Mouse (Mus musculus) stomach, embryonic 16.5 days (tissue): ENCODE data around the gene Clic6. TPM values are rescaled to one million over a fixed set of nuclear protein-coding genes. Genes with fewer than 3 reads are reported as not detected.
A peak's percentile ranks its signal among the peaks of the same experiment; 100 is the strongest.

ENCODE experiments used
- ATAC-seq: fragments of 200-750 bp; cut with Nextera tagmentation; 2 replicates; pipeline ENCODE4 v1.8.0; 2017; ENCODE audit warnings: moderate number of reproducible peaks, moderate TSS enrichment; ENCODE audit not compliant: insufficient read depth, low FRiP score
- H3K27ac ChIP-seq: fragments of 300-500 bp; sonication (generic); 2 replicates; pipeline ENCODE4 v1.5.1; 2014; ENCODE audit warnings: low read length
- H3K27me3 ChIP-seq: fragments of 300-500 bp; sonication (generic); 2 replicates; pipeline ENCODE4 v1.6.1; 2014; ENCODE audit warnings: low read length, control low read depth, mixed read lengths; ENCODE audit not compliant: control insufficient read depth, insufficient read depth
- H3K36me3 ChIP-seq: fragments of 300-500 bp; sonication (generic); 2 replicates; pipeline ENCODE4 v1.6.1; 2014; ENCODE audit warnings: low read length; ENCODE audit not compliant: control insufficient read depth, insufficient read depth
- H3K4me1 ChIP-seq: fragments of 300-500 bp; sonication (generic); 2 replicates; pipeline ENCODE4 v1.6.1; 2014; ENCODE audit warnings: low read length, control low read depth, mixed read lengths; ENCODE audit not compliant: control insufficient read depth, insufficient read depth
- H3K4me2 ChIP-seq: fragments of 300-500 bp; sonication (generic); 2 replicates; pipeline ENCODE4 v1.6.1; 2014; ENCODE audit warnings: low read depth, low read length, mixed read lengths
- H3K4me3 ChIP-seq: fragments of 300-500 bp; sonication (generic); replicated peaks from 2 replicates; pipeline ENCODE4 v1.5.1; 2014; ENCODE audit warnings: mild to moderate bottlenecking, low read length
- H3K9ac ChIP-seq: fragments of 300-500 bp; sonication (generic); 2 replicates; pipeline ENCODE4 v1.6.1; 2014; ENCODE audit warnings: low read length
- H3K9me3 ChIP-seq: fragments of 300-500 bp; sonication (generic); replicated peaks from 2 replicates; pipeline ENCODE4 v1.6.1; 2016; ENCODE audit warnings: low read length, control low read depth; ENCODE audit not compliant: control insufficient read depth
- WGBS: fragments of 180-500 bp; shearing (Covaris S2); extraction: QIAGEN DNeasy Blood & Tissue Kit; methylation state at CpG from one replicate; pipeline ENCODE4 v1.1.7; 2014; 5-methylcytosine and 5-hydroxymethylcytosine counted together
- polyA plus RNA-seq: library from polyadenylated mRNA; unstranded; fragments of >200 nt; fragmentation: Nextera tagmentation; extraction: Ambion mirVana; gene quantifications from 2 replicates; pipeline ENCODE4 v1.2.1, GENCODE M21; 2015

Gene Clic6
- polyA plus RNA-seq, 1 experiment from 2014 or later: 20.3 TPM

GRCm38 (mm10) chr16:92450331-92450730 lies 35.2 kb upstream of the Clic6 start:
- no peak for ATAC-seq
- WGBS: 88% methylated on average over 8 of the region's 8 CpGs

GRCm38 (mm10) chr16:92451516-92452072 lies 33.9 kb upstream of the Clic6 start:
- H3K27ac ChIP-seq: no peak overlapping the region
- WGBS: 89% methylated on average over 17 of the region's 17 CpGs
- H3K4me3 ChIP-seq: no peak overlapping the region
- H3K36me3 ChIP-seq: no peaks in the 10 kb centered on the region; the same call in 1 of the 2 replicates
- no peaks in the 10 kb centered on the region for H3K27me3 ChIP-seq
- H3K9ac ChIP-seq: no peak overlapping the region
- H3K4me2 ChIP-seq: no peak overlapping the region
- H3K9me3 ChIP-seq: no peaks in the 10 kb centered on the region
- no peaks in the 10 kb centered on the region for H3K4me1 ChIP-seq
- no peak for ATAC-seq

More at GRCm38 (mm10) chr16:92450331-92450730, 35.2 kb upstream of the Clic6 start:
- no peak overlapping the region for H3K4me2 ChIP-seq
- no peak overlapping the region for H3K27ac ChIP-seq
- no peaks in the 10 kb centered on the region for H3K4me1 ChIP-seq
- H3K36me3 ChIP-seq: no peaks in the 10 kb centered on the region; the same call in 1 of the 2 replicates
- H3K9me3 ChIP-seq: no peaks in the 10 kb centered on the region
- no peak overlapping the region for H3K4me3 ChIP-seq
- no peak overlapping the region for H3K9ac ChIP-seq
- H3K27me3 ChIP-seq: no peaks in the 10 kb centered on the region

- Histone ChIP-seq H3K27me3 (no peaks in the 10 kb centered on the region), H3K4me1 (no peaks in the 10 kb centered on the region), H3K27ac (no peak overlapping the region), H3K9ac (no peak overlapping the region), H3K36me3 (no peaks in the 10 kb centered on the region; the same call in 1 of the 2 replicates), H3K9me3 (no peaks in the 10 kb centered on the region), H3K4me3 (no peak overlapping the region), H3K4me2 (no peak overlapping the region)
- ATAC-seq: no peak
- 62% methylated on average over 8 of the region's 8 CpGs for WGBS
Observed at GRCm38 (mm10) chr16:92452609-92453008, 32.9 kb upstream of the Clic6 start.

GRCm38 (mm10) chr16:92454002-92454401 lies 31.5 kb upstream of the Clic6 start:
- WGBS: 89% methylated on average over 7 of the region's 7 CpGs
- ATAC-seq: no peak
- Histone ChIP-seq H3K9ac (no peak overlapping the region), H3K4me3 (no peak overlapping the region), H3K36me3 (no peaks in the 10 kb centered on the region; the same call in 1 of the 2 replicates), H3K4me2 (peak overlapping the region; percentile 1; the same call in 1 of the 2 replicates), H3K27me3 (no peaks in the 10 kb centered on the region), H3K27ac (no peak overlapping the region), H3K4me1 (no peaks in the 10 kb centered on the region), H3K9me3 (no peaks in the 10 kb centered on the region)

GRCm38 (mm10) chr16:92454495-92454894 lies 31.0 kb upstream of the Clic6 start:
- ATAC-seq: no peak
- H3K36me3 ChIP-seq: no peaks in the 10 kb centered on the region; the same call in 1 of the 2 replicates
- WGBS: 59% methylated on average over 18 of the region's 18 CpGs

GRCm38 (mm10) chr16:92455488-92455887 lies 30.0 kb upstream of the Clic6 start:
- no peaks in the 10 kb centered on the region for H3K27me3 ChIP-seq
- no peak overlapping the region for H3K4me3 ChIP-seq
- no peak overlapping the region for H3K9ac ChIP-seq
- no peaks in the 10 kb centered on the region; the same call in 1 of the 2 replicates for H3K36me3 ChIP-seq
- H3K4me1 ChIP-seq: no peaks in the 10 kb centered on the region
- 69% methylated on average over 8 of the region's 8 CpGs for WGBS
- no peak for ATAC-seq
- H3K4me2 ChIP-seq: no peak overlapping the region
- H3K27ac ChIP-seq: no peak overlapping the region
- H3K9me3 ChIP-seq: no peaks in the 10 kb centered on the region

More at GRCm38 (mm10) chr16:92454495-92454894, 31.0 kb upstream of the Clic6 start:
- no peak overlapping the region for H3K27ac ChIP-seq
- no peaks in the 10 kb centered on the region for H3K4me1 ChIP-seq
- H3K9me3 ChIP-seq: no peaks in the 10 kb centered on the region
- no peak overlapping the region for H3K4me3 ChIP-seq
- no peak overlapping the region for H3K9ac ChIP-seq
- H3K4me2 ChIP-seq: peak overlapping the region; percentile 1; the same call in 1 of the 2 replicates
- no peaks in the 10 kb centered on the region for H3K27me3 ChIP-seq

- 81% methylated on average over 5 of the region's 5 CpGs for WGBS
Observed at GRCm38 (mm10) chr16:92455969-92456368, 29.6 kb upstream of the Clic6 start.

GRCm38 (mm10) chr16:92457594-92457993 lies 27.9 kb upstream of the Clic6 start:
- Histone ChIP-seq H3K4me3 (no peak overlapping the region), H3K9me3 (no peaks in the 10 kb centered on the region), H3K27ac (no peak overlapping the region), H3K36me3 (no peaks in the 10 kb centered on the region), H3K27me3 (no peaks in the 10 kb centered on the region), H3K4me2 (no peak overlapping the region), H3K9ac (no peak overlapping the region), H3K4me1 (no peaks in the 10 kb centered on the region)
- ATAC-seq: peak; percentile 36; the same call in 1 of the 2 replicates
- 26% methylated on average over 7 of the region's 7 CpGs for WGBS

More at GRCm38 (mm10) chr16:92455969-92456368, 29.6 kb upstream of the Clic6 start:
- Histone ChIP-seq H3K4me1 (no peaks in the 10 kb centered on the region), H3K27me3 (no peaks in the 10 kb centered on the region), H3K9ac (no peak overlapping the region), H3K27ac (no peak overlapping the region), H3K9me3 (no peaks in the 10 kb centered on the region), H3K4me3 (no peak overlapping the region), H3K36me3 (no peaks in the 10 kb centered on the region; the same call in 1 of the 2 replicates), H3K4me2 (no peak overlapping the region)
- ATAC-seq: no peak

GRCm38 (mm10) chr16:92461412-92461811 lies 24.1 kb upstream of the Clic6 start:
- ATAC-seq: no peak
- H3K9ac ChIP-seq: no peak overlapping the region
- no peaks in the 10 kb centered on the region for H3K27me3 ChIP-seq
- 62% methylated on average over 6 of the region's 6 CpGs for WGBS
- H3K27ac ChIP-seq: no peak overlapping the region
- H3K36me3 ChIP-seq: no peaks in the 10 kb centered on the region
- no peaks in the 10 kb centered on the region for H3K9me3 ChIP-seq
- H3K4me1 ChIP-seq: peaks cover 18% of the 10 kb centered on the region
- no peak overlapping the region for H3K4me3 ChIP-seq
- H3K4me2 ChIP-seq: no peak overlapping the region
